16 mouse cellular contexts compared by ENCODE assay signal in genomic region chr9:45787547-45787946, GRCm38 (mm10). TPM values are rescaled to one million over a fixed set of nuclear protein-coding genes. Genes with fewer than 3 reads are reported as not detected.
DNase-seq lines count a peak whose midpoint lies in the region; ATAC-seq and TF ChIP-seq lines count a peak whose summit lies in the region.
"Had no signal": no experiment of that assay in that cellular context is flagged by ENCODE, and none has a peak within 500 bp of the region (broad histone marks: within the 10 kb centered on the region; RNA-seq: fewer than 3 reads in every experiment).

No protein-coding gene starts in this region.

- TF ChIP-seq CTCF in heart, postnatal 0 days (IDR thresholded peaks at IDR 0.05; ENCODE audit: low read depth): no peak

- no peak overlapping the region; the same call in 1 of the 2 replicates for H3K4me2 ChIP-seq in heart, postnatal 0 days (ENCODE audit: low read depth, low read length)
- no peak overlapping the region for H3K4me2 ChIP-seq in midbrain, embryonic 15.5 days
- no peak overlapping the region for H3K4me2 ChIP-seq in stomach, embryonic 16.5 days (ENCODE audit: low read depth, low read length)
- H3K4me2 ChIP-seq in forebrain, embryonic 16.5 days (ENCODE audit: low read length): no peak overlapping the region
- H3K4me2 ChIP-seq: embryonic facial prominence, embryonic 13.5 days; forebrain, embryonic 15.5 days; hindbrain, embryonic 13.5 days had no signal

- peak; percentile 13; the same call in 1 of the 2 replicates for ATAC-seq in heart, postnatal 0 days (ENCODE audit: insufficient read depth, low read depth)
- ATAC-seq in midbrain, embryonic 15.5 days (replicated peaks): no peak
- ATAC-seq in erythroid progenitor cell, adult 5-6 weeks (replicated peaks; ENCODE audit: low FRiP score, poor library complexity, severe bottlenecking): peak; percentile 69
- ATAC-seq in stomach, embryonic 16.5 days (ENCODE audit: insufficient read depth, low FRiP score): no peak
- no peak for ATAC-seq in forebrain, embryonic 16.5 days
- ATAC-seq: forebrain, embryonic 15.5 days; Patski had no signal

- no peak overlapping the region for H3K4me3 ChIP-seq in heart, postnatal 0 days (ENCODE audit: low read depth, low read length)
- no peak overlapping the region for H3K4me3 ChIP-seq in midbrain, embryonic 10.5 days
- no peak overlapping the region for H3K4me3 ChIP-seq in midbrain, embryonic 15.5 days
- H3K4me3 ChIP-seq in stomach, embryonic 16.5 days (replicated peaks; ENCODE audit: low read length): no peak overlapping the region
- H3K4me3 ChIP-seq in forebrain, embryonic 16.5 days (replicated peaks; ENCODE audit: low read length): no peak overlapping the region
- H3K4me3 ChIP-seq: embryonic facial prominence, embryonic 13.5 days; forebrain, embryonic 15.5 days; hindbrain, embryonic 13.5 days had no signal

- H3K4me1 ChIP-seq in heart, postnatal 0 days (ENCODE audit: control insufficient read depth, insufficient read depth): peaks cover 9% of the 10 kb centered on the region
- peaks cover 44% of the 10 kb centered on the region for H3K4me1 ChIP-seq in midbrain, embryonic 10.5 days
- H3K4me1 ChIP-seq in midbrain, embryonic 15.5 days: peaks cover 10% of the 10 kb centered on the region; the same call in 1 of the 2 replicates
- H3K4me1 ChIP-seq in stomach, embryonic 16.5 days (ENCODE audit: control insufficient read depth, insufficient read depth, low read length): no peaks in the 10 kb centered on the region
- peaks cover 11% of the 10 kb centered on the region for H3K4me1 ChIP-seq in forebrain, embryonic 16.5 days (replicated peaks; ENCODE audit: control insufficient read depth, insufficient read depth, low read length)

- H3K27ac ChIP-seq in heart, postnatal 0 days (ENCODE audit: low read depth): no peak overlapping the region
- 0 out of 2 replicates have a peak overlapping the region, but pooled peaks have one; percentile 4 for H3K27ac ChIP-seq in midbrain, embryonic 10.5 days (replicated peaks)
- no peak overlapping the region for H3K27ac ChIP-seq in midbrain, embryonic 15.5 days
- H3K27ac ChIP-seq in stomach, embryonic 16.5 days (ENCODE audit: low read length): no peak overlapping the region
- no peak overlapping the region for H3K27ac ChIP-seq in forebrain, embryonic 16.5 days (ENCODE audit: low read length)
- H3K27ac ChIP-seq: embryonic facial prominence, embryonic 13.5 days; forebrain, embryonic 15.5 days; hindbrain, embryonic 13.5 days had no signal

- 29% methylated on average over 6 of the region's 6 CpGs for WGBS in heart, postnatal 0 days
- WGBS in midbrain, embryonic 10.5 days: 86% methylated on average over 6 of the region's 6 CpGs
- 84% methylated on average over 6 of the region's 6 CpGs for WGBS in midbrain, embryonic 15.5 days
- 52% methylated on average over 6 of the region's 6 CpGs for WGBS in stomach, embryonic 16.5 days
- WGBS in forebrain, embryonic 16.5 days: 78% methylated on average over 6 of the region's 6 CpGs

- no peak for TF ChIP-seq EP300 in heart, postnatal 0 days (IDR thresholded peaks at IDR 0.05; ENCODE audit: low read depth)

- DNase-seq in heart, postnatal 0 days (ENCODE audit: low spot score): peak; percentile 12
- no peak for DNase-seq in heart, postnatal 10 days
- no peak for DNase-seq in midbrain, embryonic 10.5 days (ENCODE audit: low spot score)
- DNase-seq in thymus, adult 18-20 months: no peak
- DNase-seq: adrenal gland, adult 2 months; gastrocnemius, postnatal 25 days; kidney, adult 9 months; thymus, postnatal 36 days had no signal

- H3K9ac ChIP-seq in heart, postnatal 0 days (replicated peaks; ENCODE audit: low read depth, low read length): no peak overlapping the region
- H3K9ac ChIP-seq in midbrain, embryonic 15.5 days: no peak overlapping the region
- 0 out of 2 replicates have a peak overlapping the region, but pooled peaks have one; percentile 24 for H3K9ac ChIP-seq in stomach, embryonic 16.5 days (ENCODE audit: low read length)
- no peak overlapping the region for H3K9ac ChIP-seq in forebrain, embryonic 16.5 days (replicated peaks; ENCODE audit: low read depth, low read length)
- H3K9ac ChIP-seq: embryonic facial prominence, embryonic 13.5 days; forebrain, embryonic 15.5 days; hindbrain, embryonic 13.5 days had no signal

- 0 out of 2 replicates have a peak, but pooled peaks cover 5% of the 10 kb centered on the region for H3K36me3 ChIP-seq in heart, postnatal 0 days (replicated peaks; ENCODE audit: control insufficient read depth, insufficient read depth, low read length)
- H3K36me3 ChIP-seq in midbrain, embryonic 10.5 days: peaks cover 51% of the 10 kb centered on the region
- no peaks in the 10 kb centered on the region for H3K36me3 ChIP-seq in midbrain, embryonic 15.5 days (replicated peaks)
- 0 out of 2 replicates have a peak, but pooled peaks cover 3% of the 10 kb centered on the region for H3K36me3 ChIP-seq in stomach, embryonic 16.5 days (ENCODE audit: control insufficient read depth, insufficient read depth, low read length)
- H3K36me3 ChIP-seq in forebrain, embryonic 16.5 days (ENCODE audit: control insufficient read depth, insufficient read depth): no peaks in the 10 kb centered on the region

- no peaks in the 10 kb centered on the region for H3K27me3 ChIP-seq in heart, postnatal 0 days (ENCODE audit: control insufficient read depth, insufficient read depth, low read length)
- no peaks in the 10 kb centered on the region for H3K27me3 ChIP-seq in midbrain, embryonic 10.5 days (ENCODE audit: low read depth, poor library complexity, severe bottlenecking)
- no peaks in the 10 kb centered on the region for H3K27me3 ChIP-seq in midbrain, embryonic 15.5 days (replicated peaks)
- H3K27me3 ChIP-seq in stomach, embryonic 16.5 days (ENCODE audit: control insufficient read depth, insufficient read depth, low read length): no peaks in the 10 kb centered on the region
- no peaks in the 10 kb centered on the region for H3K27me3 ChIP-seq in forebrain, embryonic 16.5 days (replicated peaks; ENCODE audit: control insufficient read depth, insufficient read depth, low read length)
- H3K27me3 ChIP-seq: embryonic facial prominence, embryonic 13.5 days; forebrain, embryonic 15.5 days; hindbrain, embryonic 13.5 days; Patski had no signal

- intact Hi-C loops in heart, postnatal 10 days (cut with DNase I): no loop called here

- H3K9me3 ChIP-seq in heart, postnatal 0 days (replicated peaks; ENCODE audit: control insufficient read depth, low read length): no peaks in the 10 kb centered on the region
- no peaks in the 10 kb centered on the region for H3K9me3 ChIP-seq in midbrain, embryonic 10.5 days (replicated peaks)
- no peaks in the 10 kb centered on the region for H3K9me3 ChIP-seq in midbrain, embryonic 15.5 days
- no peaks in the 10 kb centered on the region for H3K9me3 ChIP-seq in stomach, embryonic 16.5 days (replicated peaks; ENCODE audit: control insufficient read depth, low read length)
- H3K9me3 ChIP-seq in forebrain, embryonic 16.5 days (ENCODE audit: control insufficient read depth, low read length): no peaks in the 10 kb centered on the region
- H3K9me3 ChIP-seq: embryonic facial prominence, embryonic 13.5 days; forebrain, embryonic 15.5 days; hindbrain, embryonic 13.5 days had no signal

RNA-seq across cellular contexts. Expression of gene Cep164, which starts 40.9 kb away (rescaled TPM):
- total RNA-seq in heart, postnatal 0 days (2014; rRNA removed; ENCODE audit: low replicate concordance): 15.7 and 29.8 TPM in 2 replicates
- polyA plus RNA-seq in heart, postnatal 0 days (2015; fragmentation: Nextera tagmentation; extraction: Ambion mirVana): 7.0 and 9.4 TPM in 2 replicates
- total RNA-seq in heart, postnatal 10 days (2021): 10 to 100 TPM in 1 of 2 experiments, 1 to 10 TPM in 1; 9.4 to 11.3 TPM
- 17.0 and 17.4 TPM in 2 replicates for polyA plus RNA-seq in midbrain, embryonic 10.5 days (2016; fragmentation: Nextera tagmentation; extraction: Ambion mirVana)
- 13.5 and 15.9 TPM in 2 replicates for polyA plus RNA-seq in midbrain, embryonic 15.5 days (2015; fragmentation: Nextera tagmentation; extraction: Ambion mirVana)
- 31.4 and 47.4 TPM in 2 replicates for total RNA-seq in erythroid progenitor cell, adult 5-6 weeks (2015; ENCODE audit: low replicate concordance)
- total RNA-seq in erythroid progenitor cell, adult 5-6 weeks (2017; ENCODE audit: low replicate concordance): 39.9 and 50.2 TPM in 2 replicates
- polyA plus RNA-seq in stomach, embryonic 16.5 days (2015; fragmentation: Nextera tagmentation; extraction: Ambion mirVana): 19.6 and 21.1 TPM in 2 replicates
- 11.6 and 17.9 TPM in 2 replicates for polyA plus RNA-seq in forebrain, embryonic 16.5 days (2015; fragmentation: Nextera tagmentation; extraction: Ambion mirVana)

RNA-seq across cellular contexts. Expression of gene Bace1, which starts 50.8 kb away (rescaled TPM):
- 29.0 and 52.6 TPM in 2 replicates for total RNA-seq in heart, postnatal 0 days (2014; rRNA removed; ENCODE audit: low replicate concordance)
- polyA plus RNA-seq in heart, postnatal 0 days (2015; fragmentation: Nextera tagmentation; extraction: Ambion mirVana): 16.7 and 17.8 TPM in 2 replicates
- total RNA-seq in heart, postnatal 10 days (2021): 10 to 100 TPM; 43.7 to 55.0 TPM
- polyA plus RNA-seq in midbrain, embryonic 10.5 days (2016; fragmentation: Nextera tagmentation; extraction: Ambion mirVana): 20.7 and 29.0 TPM in 2 replicates
- 56.5 and 58.0 TPM in 2 replicates for polyA plus RNA-seq in midbrain, embryonic 15.5 days (2015; fragmentation: Nextera tagmentation; extraction: Ambion mirVana)
- total RNA-seq in erythroid progenitor cell, adult 5-6 weeks (2015; ENCODE audit: low replicate concordance): 3.8 and 4.3 TPM in 2 replicates
- total RNA-seq in erythroid progenitor cell, adult 5-6 weeks (2017; ENCODE audit: low replicate concordance): 1.5 and 2.2 TPM in 2 replicates
- polyA plus RNA-seq in stomach, embryonic 16.5 days (2015; fragmentation: Nextera tagmentation; extraction: Ambion mirVana): 23.2 and 24.1 TPM in 2 replicates
- 46.9 and 51.7 TPM in 2 replicates for polyA plus RNA-seq in forebrain, embryonic 16.5 days (2015; fragmentation: Nextera tagmentation; extraction: Ambion mirVana)

Comparison
In these comparisons a context has a peak if more than half of its experiments do, and no peak if none do; other contexts are left out.
1. ATAC-seq: peak in heart, postnatal 0 days (single experiment) and erythroid progenitor cell, adult 5-6 weeks (single experiment); none in midbrain, embryonic 15.5 days (single experiment), stomach, embryonic 16.5 days (single experiment) and forebrain, embryonic 16.5 days (single experiment).